Mouse (Mus musculus): ENCODE results near the gene Psmd13.

DNA sequence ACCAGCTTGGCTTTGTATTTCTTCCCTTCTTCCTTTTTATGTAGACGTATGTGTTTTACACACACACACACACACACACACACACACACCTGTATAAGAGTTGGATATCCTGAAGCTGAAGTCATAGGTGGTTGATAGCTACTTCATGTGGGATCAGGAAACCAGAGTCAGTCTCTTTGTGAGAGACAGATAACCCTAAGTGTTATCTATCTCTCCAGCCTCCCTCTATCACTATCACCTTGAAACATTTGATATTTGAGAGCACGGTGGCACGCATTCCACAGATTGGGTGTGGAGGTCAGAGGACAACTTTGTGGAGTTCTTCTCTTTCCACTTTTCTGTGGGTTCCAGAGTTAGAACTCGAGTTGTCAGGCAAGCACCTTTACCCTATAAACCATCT, 38.1 kb downstream of the Psmd13 start:
- TF ChIP-seq CTCF (IDR thresholded peaks at IDR 0.05; ENCODE audit: low read depth), result no peak
- TF ChIP-seq EP300 (IDR thresholded peaks at IDR 0.05; ENCODE audit: low read depth), result no peak

All from liver, postnatal 0 days (tissue).